Mouse (Mus musculus): ENCODE results near the gene Rab11fip5. TPM values are rescaled to one million over a fixed set of nuclear protein-coding genes. Genes with fewer than 3 reads are reported as not detected.

Rab11fip5 gene
- polyA plus RNA-seq, 1 experiment from 2014 or later = 15.0 TPM

GRCm38 (mm10) chr6:85380201-85380900 lies 5.9 kb upstream of the Rab11fip5 start:
- Histone ChIP-seq H3K36me3 (ENCODE audit: control insufficient read depth, insufficient read depth, low read length) (no peaks in the 10 kb centered on the region), H3K9me3 (ENCODE audit: control insufficient read depth, low read length) (no peaks in the 10 kb centered on the region), H3K4me1 (ENCODE audit: control insufficient read depth, insufficient read depth, low read length) (0 out of 2 replicates have a peak, but pooled peaks cover 4% of the 10 kb centered on the region), H3K27me3 (ENCODE audit: control insufficient read depth, insufficient read depth, low read length) (no peaks in the 10 kb centered on the region), H3K9ac (replicated peaks; ENCODE audit: low read length) (no peak overlapping the region), H3K27ac (replicated peaks; ENCODE audit: low read depth, low read length) (no peak overlapping the region), H3K4me3 (replicated peaks; ENCODE audit: low read depth, low read length) (no peak overlapping the region), H3K4me2 (ENCODE audit: low read length) (no peak overlapping the region)
- DNase-seq (peak; percentile 87), ATAC-seq (ENCODE audit: low FRiP score, low TSS enrichment) (peak; percentile 75; the same call in 1 of the 2 replicates)
- 25% methylated on average over 10 of the region's 10 CpGs for WGBS

- Histone ChIP-seq H3K36me3 (ENCODE audit: control insufficient read depth, insufficient read depth, low read length) (no peaks in the 10 kb centered on the region), H3K9ac (replicated peaks; ENCODE audit: low read length) (no peak overlapping the region), H3K4me2 (ENCODE audit: low read length) (no peak overlapping the region), H3K4me1 (ENCODE audit: control insufficient read depth, insufficient read depth, low read length) (peaks cover 8% of the 10 kb centered on the region; the same call in 1 of the 2 replicates), H3K9me3 (ENCODE audit: control insufficient read depth, low read length) (no peaks in the 10 kb centered on the region), H3K27me3 (ENCODE audit: control insufficient read depth, insufficient read depth, low read length) (no peaks in the 10 kb centered on the region), H3K4me3 (replicated peaks; ENCODE audit: low read depth, low read length) (no peak overlapping the region), H3K27ac (replicated peaks; ENCODE audit: low read depth, low read length) (no peak overlapping the region)
- no peak for ATAC-seq (ENCODE audit: low FRiP score, low TSS enrichment)
- WGBS = 59% methylated on average over 8 of the region's 8 CpGs
- no peak for DNase-seq
Measured at GRCm38 (mm10) chr6:85378629-85379028, 4.2 kb upstream of the Rab11fip5 start.

GRCm38 (mm10) chr6:85377876-85378275 lies 3.4 kb upstream of the Rab11fip5 start:
- Histone ChIP-seq H3K4me2 (ENCODE audit: low read length) (no peak overlapping the region), H3K36me3 (ENCODE audit: control insufficient read depth, insufficient read depth, low read length) (no peaks in the 10 kb centered on the region), H3K9ac (replicated peaks; ENCODE audit: low read length) (no peak overlapping the region), H3K4me1 (ENCODE audit: control insufficient read depth, insufficient read depth, low read length) (peaks cover 15% of the 10 kb centered on the region), H3K27ac (replicated peaks; ENCODE audit: low read depth, low read length) (no peak overlapping the region), H3K9me3 (ENCODE audit: control insufficient read depth, low read length) (no peaks in the 10 kb centered on the region), H3K4me3 (replicated peaks; ENCODE audit: low read depth, low read length) (no peak overlapping the region), H3K27me3 (ENCODE audit: control insufficient read depth, insufficient read depth, low read length) (no peaks in the 10 kb centered on the region)
- DNase-seq (no peak), ATAC-seq (ENCODE audit: low FRiP score, low TSS enrichment) (no peak)
- WGBS = 70% methylated on average over 5 of the region's 5 CpGs

- H3K9me3 ChIP-seq (ENCODE audit: control insufficient read depth, low read length) = no peaks in the 10 kb centered on the region
- H3K4me3 ChIP-seq (replicated peaks; ENCODE audit: low read depth, low read length) = no peak overlapping the region
- H3K9ac ChIP-seq (replicated peaks; ENCODE audit: low read length) = no peak overlapping the region
- no peak for DNase-seq
- no peak overlapping the region for H3K27ac ChIP-seq (replicated peaks; ENCODE audit: low read depth, low read length)
- peaks cover 22% of the 10 kb centered on the region for H3K4me1 ChIP-seq (ENCODE audit: control insufficient read depth, insufficient read depth, low read length)
- H3K4me2 ChIP-seq (ENCODE audit: low read length) = no peak overlapping the region
- 78% methylated on average over 4 of the region's 4 CpGs for WGBS
- no peaks in the 10 kb centered on the region for H3K27me3 ChIP-seq (ENCODE audit: control insufficient read depth, insufficient read depth, low read length)
- no peaks in the 10 kb centered on the region for H3K36me3 ChIP-seq (ENCODE audit: control insufficient read depth, insufficient read depth, low read length)
- no peak for ATAC-seq (ENCODE audit: low FRiP score, low TSS enrichment)
Measured at GRCm38 (mm10) chr6:85377066-85377734, 2.8 kb upstream of the Rab11fip5 start.

- ATAC-seq (ENCODE audit: low FRiP score, low TSS enrichment) (peak; percentile 97), DNase-seq (peak; percentile 99)
- H3K36me3 ChIP-seq (ENCODE audit: control insufficient read depth, insufficient read depth, low read length) = no peaks in the 10 kb centered on the region
- no peaks in the 10 kb centered on the region for H3K27me3 ChIP-seq (ENCODE audit: control insufficient read depth, insufficient read depth, low read length)
- peaks cover 23% of the 10 kb centered on the region for H3K4me1 ChIP-seq (ENCODE audit: control insufficient read depth, insufficient read depth, low read length)
- H3K4me2 ChIP-seq (ENCODE audit: low read length) = peak overlapping the region; percentile 65
- H3K9ac ChIP-seq (replicated peaks; ENCODE audit: low read length) = peak overlapping the region; percentile 91
- H3K9me3 ChIP-seq (ENCODE audit: control insufficient read depth, low read length) = no peaks in the 10 kb centered on the region
- 1% methylated on average over 19 of the region's 19 CpGs for WGBS
- peak overlapping the region; percentile 78 for H3K27ac ChIP-seq (replicated peaks; ENCODE audit: low read depth, low read length)
- peak overlapping the region; percentile 79 for H3K4me3 ChIP-seq (replicated peaks; ENCODE audit: low read depth, low read length)
Measured at GRCm38 (mm10) chr6:85374734-85375114, 290 bp upstream of the Rab11fip5 start.

- peak overlapping the region; percentile 91 for H3K9ac ChIP-seq (replicated peaks; ENCODE audit: low read length)
- peak overlapping the region; percentile 65 for H3K4me2 ChIP-seq (ENCODE audit: low read length)
- H3K4me3 ChIP-seq (replicated peaks; ENCODE audit: low read depth, low read length) = peak overlapping the region; percentile 79
- H3K27me3 ChIP-seq (ENCODE audit: control insufficient read depth, insufficient read depth, low read length) = no peaks in the 10 kb centered on the region
- WGBS = 85% methylated on average over 10 of the region's 10 CpGs
- H3K27ac ChIP-seq (replicated peaks; ENCODE audit: low read depth, low read length) = no peak overlapping the region
- DNase-seq = no peak
- H3K36me3 ChIP-seq (ENCODE audit: control insufficient read depth, insufficient read depth, low read length) = no peaks in the 10 kb centered on the region
- no peaks in the 10 kb centered on the region for H3K9me3 ChIP-seq (ENCODE audit: control insufficient read depth, low read length)
- peaks cover 23% of the 10 kb centered on the region for H3K4me1 ChIP-seq (ENCODE audit: control insufficient read depth, insufficient read depth, low read length)
- ATAC-seq (ENCODE audit: low FRiP score, low TSS enrichment) = no peak
Measured at GRCm38 (mm10) chr6:85373066-85373860, 1.2 kb downstream of the Rab11fip5 start.

- Histone ChIP-seq H3K9me3 (ENCODE audit: control insufficient read depth, low read length) (no peaks in the 10 kb centered on the region), H3K27me3 (ENCODE audit: control insufficient read depth, insufficient read depth, low read length) (no peaks in the 10 kb centered on the region), H3K9ac (replicated peaks; ENCODE audit: low read length) (no peak overlapping the region; the same call in 1 of the 2 replicates), H3K27ac (replicated peaks; ENCODE audit: low read depth, low read length) (no peak overlapping the region), H3K36me3 (ENCODE audit: control insufficient read depth, insufficient read depth, low read length) (no peaks in the 10 kb centered on the region), H3K4me2 (ENCODE audit: low read length) (peak overlapping the region; percentile 65), H3K4me1 (ENCODE audit: control insufficient read depth, insufficient read depth, low read length) (peaks cover 23% of the 10 kb centered on the region), H3K4me3 (replicated peaks; ENCODE audit: low read depth, low read length) (peak overlapping the region; percentile 8; the same call in 1 of the 2 replicates)
- 88% methylated on average over 2 of the region's 2 CpGs for WGBS
- DNase-seq (no peak), ATAC-seq (ENCODE audit: low FRiP score, low TSS enrichment) (no peak)
Measured at GRCm38 (mm10) chr6:85372496-85372895, 1.9 kb downstream of the Rab11fip5 start.

- ATAC-seq (ENCODE audit: low FRiP score, low TSS enrichment) = no peak
- H3K36me3 ChIP-seq (ENCODE audit: control insufficient read depth, insufficient read depth, low read length) = no peaks in the 10 kb centered on the region
- WGBS = 86% methylated on average over 6 of the region's 6 CpGs
- H3K4me2 ChIP-seq (ENCODE audit: low read length) = peak overlapping the region; percentile 65
- H3K27ac ChIP-seq (replicated peaks; ENCODE audit: low read depth, low read length) = no peak overlapping the region
- H3K27me3 ChIP-seq (ENCODE audit: control insufficient read depth, insufficient read depth, low read length) = no peaks in the 10 kb centered on the region
- peaks cover 23% of the 10 kb centered on the region for H3K4me1 ChIP-seq (ENCODE audit: control insufficient read depth, insufficient read depth, low read length)
- H3K9ac ChIP-seq (replicated peaks; ENCODE audit: low read length) = no peak overlapping the region; the same call in 1 of the 2 replicates
- H3K9me3 ChIP-seq (ENCODE audit: control insufficient read depth, low read length) = no peaks in the 10 kb centered on the region
- DNase-seq = no peak
- H3K4me3 ChIP-seq (replicated peaks; ENCODE audit: low read depth, low read length) = peak overlapping the region; percentile 8; the same call in 1 of the 2 replicates
Measured at GRCm38 (mm10) chr6:85371859-85372405, 2.5 kb downstream of the Rab11fip5 start.
